Mouse (Mus musculus) thymus, adult 2 months (tissue): ENCODE results near the gene Kif16b.

Experiments used
- CTCF ChIP-seq: fragments of 200-500 bp; IDR thresholded peaks from 2 replicates; pipeline ENCODE4 v1.5.1; 2012; ENCODE audit warnings: mild to moderate bottlenecking, control low read depth, low read length, moderate library complexity, borderline replicate concordance; ENCODE audit not compliant: control insufficient read depth, poor library complexity, insufficient read depth; ENCODE audit errors: extremely low read depth
- POLR2A ChIP-seq: fragments of 200-500 bp; IDR thresholded peaks from 2 replicates; pipeline ENCODE4 v1.6.1; 2012; ENCODE audit warnings: mild to moderate bottlenecking, low read length, control low read depth, moderate library complexity; ENCODE audit not compliant: control insufficient read depth, poor library complexity, insufficient read depth; ENCODE audit errors: extremely low read depth

- TF ChIP-seq CTCF: no peak
- no peak for TF ChIP-seq POLR2A
Observed at GRCm38 (mm10) chr2:142739338-142739737, 162.0 kb downstream of the Kif16b start.
